Mouse (Mus musculus) kidney, adult 2 months (tissue): ENCODE measurements around the gene Mlst8. TPM values are rescaled to one million over a fixed set of nuclear protein-coding genes. Genes with fewer than 3 reads are reported as not detected.
A peak's percentile ranks its signal among the peaks of the same experiment; 100 is the strongest.

Experiments
- DNase-seq: peaks from one replicate; pipeline ENCODE4 v3.0.0; 2021
- H3K27ac ChIP-seq: fragments of 200-500 bp; 2 replicates; pipeline ENCODE4 v1.5.1; 2012; ENCODE audit warnings: low read depth, low read length, control low read depth, inconsistent platforms; ENCODE audit not compliant: insufficient read depth
- H3K27me3 ChIP-seq: fragments of 200-500 bp; replicated peaks from 2 replicates; pipeline ENCODE4 v1.6.1; 2012; ENCODE audit warnings: mild to moderate bottlenecking, moderate library complexity, low read length, inconsistent platforms; ENCODE audit not compliant: control insufficient read depth, insufficient read depth
- H3K36me3 ChIP-seq: fragments of 200-500 bp; 2 replicates; pipeline ENCODE4 v1.6.1; 2012; ENCODE audit warnings: mild to moderate bottlenecking, moderate library complexity, low read length, inconsistent platforms; ENCODE audit not compliant: control insufficient read depth, insufficient read depth
- H3K4me1 ChIP-seq: fragments of 200-500 bp; 2 replicates; pipeline ENCODE4 v1.6.1; 2011; ENCODE audit warnings: low read length; ENCODE audit not compliant: control insufficient read depth, insufficient read depth
- H3K4me3 ChIP-seq: fragments of 200-500 bp; 2 replicates; pipeline ENCODE4 v1.5.1; 2011; ENCODE audit warnings: mild to moderate bottlenecking, low read depth, low read length, control low read depth; ENCODE audit not compliant: insufficient read depth
- CTCF ChIP-seq: fragments of 200-500 bp; conservative IDR thresholded peaks from 2 replicates; pipeline ENCODE4 v1.5.1; 2011; ENCODE audit warnings: low read depth, mild to moderate bottlenecking, control low read depth, low read length, moderate library complexity, mixed read lengths; ENCODE audit not compliant: insufficient read depth, insufficient read length
- POLR2A ChIP-seq: fragments of 200-500 bp; IDR thresholded peaks from one replicate; pipeline ENCODE4 v1.6.1; 2011; ENCODE audit warnings: low read depth, low read length, control low read depth
- WGBS: fragments of 180-500 bp; shearing (Covaris S2); methylation state at CpG from one replicate; pipeline ENCODE4 v1.1.7; 2018; 5-methylcytosine and 5-hydroxymethylcytosine counted together
- polyA plus RNA-seq: library from polyadenylated mRNA; depleted of rRNA; stranded (reverse); fragments of >200 nt; gene quantifications from 2 replicates; pipeline ENCODE4 v1.2.3, GENCODE M21; 2012

Mlst8 gene
- polyA plus RNA-seq, 1 experiment = 26.1 TPM

GRCm38 (mm10) chr17:24472512-24472911 lies 6.4 kb downstream of the Mlst8 start:
- peaks cover 16% of the 10 kb centered on the region for H3K4me1 ChIP-seq
- no peaks in the 10 kb centered on the region for H3K27me3 ChIP-seq
- peak; percentile 95 for DNase-seq
- H3K27ac ChIP-seq = peak overlapping the region; percentile 51
- TF ChIP-seq POLR2A (no peak), CTCF (no peak)
- 17% methylated on average over 4 of the region's 4 CpGs for WGBS
- H3K36me3 ChIP-seq = no peaks in the 10 kb centered on the region; the same call in 1 of the 2 replicates
- no peak overlapping the region for H3K4me3 ChIP-seq

DNA sequence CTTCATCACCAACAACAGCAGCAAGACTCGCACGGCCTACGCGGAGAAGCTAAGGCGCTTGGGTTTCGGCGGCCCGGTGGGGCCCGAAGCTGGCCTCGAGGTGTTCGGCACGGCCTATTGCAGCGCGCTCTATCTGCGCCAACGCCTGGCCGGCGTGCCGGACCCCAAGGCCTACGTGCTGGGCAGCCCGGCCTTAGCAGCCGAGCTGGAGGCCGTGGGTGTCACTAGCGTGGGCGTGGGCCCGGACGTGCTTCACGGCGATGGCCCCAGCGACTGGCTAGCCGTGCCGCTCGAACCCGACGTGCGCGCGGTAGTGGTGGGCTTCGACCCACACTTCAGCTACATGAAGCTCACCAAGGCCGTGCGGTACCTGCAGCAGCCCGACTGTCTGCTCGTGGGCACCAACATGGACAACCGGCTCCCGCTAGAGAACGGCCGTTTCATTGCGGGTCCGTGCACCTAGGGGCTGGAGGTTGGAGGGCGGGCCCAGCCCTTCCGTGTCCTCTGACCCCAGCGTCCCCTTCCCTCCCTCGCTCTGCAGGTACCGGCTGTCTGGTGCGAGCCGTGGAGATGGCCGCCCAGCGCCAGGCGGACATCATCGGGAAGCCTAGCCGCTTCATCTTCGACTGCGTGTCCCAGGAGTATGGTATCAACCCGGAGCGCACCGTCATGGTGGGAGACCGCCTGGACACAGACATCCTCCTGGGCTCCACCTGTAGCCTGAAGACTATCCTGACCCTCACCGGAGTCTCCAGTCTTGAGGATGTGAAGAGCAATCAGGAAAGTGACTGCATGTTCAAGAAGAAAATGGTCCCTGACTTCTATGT lies 8.0 kb downstream of the Mlst8 start:
- H3K27ac ChIP-seq = peak overlapping the region; percentile 80
- H3K27me3 ChIP-seq = no peaks in the 10 kb centered on the region
- peaks cover 16% of the 10 kb centered on the region for H3K4me1 ChIP-seq
- H3K4me3 ChIP-seq = peak overlapping the region; percentile 70
- TF ChIP-seq POLR2A = no peak
- no peak for TF ChIP-seq CTCF
- no peaks in the 10 kb centered on the region for H3K36me3 ChIP-seq
- DNase-seq = no peak
- 2% methylated on average over 68 of the region's 68 CpGs for WGBS

DNA sequence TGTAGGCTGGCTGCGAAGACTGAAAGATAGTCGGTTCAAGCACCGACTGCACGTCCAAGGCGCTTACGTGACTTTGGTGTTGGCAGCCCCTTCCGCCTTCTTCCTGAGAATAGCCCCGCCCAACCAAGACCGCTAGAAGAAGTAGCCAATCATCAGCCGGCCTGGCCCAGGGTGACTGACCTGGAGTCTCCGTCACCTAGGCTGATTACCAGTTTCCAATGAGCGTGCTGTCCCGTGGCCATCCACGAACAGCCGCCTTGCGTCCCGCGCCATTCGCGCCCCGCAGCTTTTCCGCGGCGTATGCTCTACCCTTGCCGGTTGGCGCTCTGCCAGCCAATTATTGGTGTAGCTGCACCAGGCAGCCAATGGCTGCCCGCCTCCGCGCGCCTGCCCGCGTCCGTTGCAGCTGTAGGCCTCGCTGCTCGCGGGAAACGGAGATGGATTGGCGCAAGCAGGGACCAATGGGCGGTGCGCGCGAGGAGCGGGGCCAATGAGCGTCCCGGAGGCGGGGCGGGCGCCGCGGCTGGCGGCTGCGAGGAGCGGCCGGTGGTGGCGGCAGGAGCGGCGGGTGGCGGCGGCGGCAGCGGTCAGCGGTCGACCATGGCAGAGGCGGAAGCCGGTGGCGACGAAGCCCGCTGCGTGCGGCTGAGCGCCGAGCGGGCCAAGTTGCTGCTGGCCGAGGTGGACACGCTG lies 8.8 kb downstream of the Mlst8 start, which contains the start of the genes E4f1 and Pgp:
TSS of gene E4f1 (minus strand) at position 404 of the 693 bp plus-strand sequence.
TSS of gene Pgp (plus strand) at position 483 of the 693 bp plus-strand sequence.
- no peaks in the 10 kb centered on the region for H3K36me3 ChIP-seq
- peak within 1 kb of the TSS; percentile 80 for H3K27ac ChIP-seq
- H3K4me1 ChIP-seq = peaks cover 16% of the 10 kb centered on the region
- H3K4me3 ChIP-seq = peak within 1 kb of the TSS; percentile 70
- TF ChIP-seq POLR2A = peak; percentile 30
- no peak for TF ChIP-seq CTCF
- under 1% methylated on average over 71 of the region's 75 CpGs for whole genome bisulfite sequencing
- H3K27me3 ChIP-seq = no peaks in the 10 kb centered on the region
- DNase-seq = peak; percentile 99

DNA sequence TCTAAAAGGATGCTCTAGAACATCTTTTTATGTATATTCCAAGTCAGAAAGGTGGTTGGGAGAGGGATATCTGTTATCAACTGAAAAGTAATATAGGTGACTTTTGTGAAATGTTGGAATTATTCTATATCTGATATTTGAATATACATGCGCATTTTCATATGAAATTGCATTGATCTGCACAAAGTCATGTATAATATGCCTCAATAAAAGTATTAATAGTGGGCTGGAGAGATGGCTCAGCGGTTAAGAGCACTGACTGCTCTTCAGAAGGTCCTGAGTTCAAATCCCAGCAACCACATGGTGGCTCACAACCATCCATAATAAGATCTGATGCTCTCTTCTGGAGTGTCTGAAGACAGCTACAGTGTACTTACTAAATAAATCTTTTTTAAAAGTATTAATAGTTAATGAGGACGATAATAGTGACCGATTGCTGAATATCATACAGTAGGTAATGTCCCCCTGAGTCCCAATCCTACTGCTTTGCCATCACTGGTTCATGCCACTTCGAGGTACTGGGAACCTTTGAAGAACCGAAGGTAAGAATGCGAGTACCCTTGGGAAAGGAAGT lies 9.5 kb downstream of the Mlst8 start:
- peaks cover 16% of the 10 kb centered on the region for H3K4me1 ChIP-seq
- no peaks in the 10 kb centered on the region for H3K27me3 ChIP-seq
- DNase-seq = no peak
- WGBS = 18% methylated on average over 7 of the region's 7 CpGs
- H3K4me3 ChIP-seq = peak overlapping the region; percentile 70
- no peaks in the 10 kb centered on the region for H3K36me3 ChIP-seq
- H3K27ac ChIP-seq = peak overlapping the region; percentile 60
- TF ChIP-seq CTCF = no peak
- no peak for TF ChIP-seq POLR2A

GRCm38 (mm10) chr17:24468636-24469246 lies 10.1 kb downstream of the Mlst8 start:
- H3K27ac ChIP-seq = no peak overlapping the region
- H3K36me3 ChIP-seq = no peaks in the 10 kb centered on the region
- peaks cover 16% of the 10 kb centered on the region for H3K4me1 ChIP-seq
- H3K27me3 ChIP-seq = no peaks in the 10 kb centered on the region
- DNase-seq = no peak
- WGBS = 93% methylated on average over 5 of the region's 5 CpGs
- no peak overlapping the region for H3K4me3 ChIP-seq
- TF ChIP-seq POLR2A (no peak), CTCF (no peak)

- H3K27me3 ChIP-seq = no peaks in the 10 kb centered on the region
- 50% methylated on average over 6 of the region's 6 CpGs for WGBS
- no peak overlapping the region for H3K4me3 ChIP-seq
- H3K36me3 ChIP-seq = no peaks in the 10 kb centered on the region
- H3K4me1 ChIP-seq = peaks cover 2% of the 10 kb centered on the region; the same call in 1 of the 2 replicates
- peak; percentile 62 for DNase-seq
- no peak for TF ChIP-seq POLR2A
- TF ChIP-seq CTCF = no peak; the same call in 1 of the 2 replicates
- H3K27ac ChIP-seq = no peak overlapping the region
These were observed 15.3 kb downstream of the Mlst8 start for GRCm38 (mm10) chr17:24463374-24464133.
